Mouse (Mus musculus) spleen, postnatal 36 days (tissue): Measurements from ENCODE around the gene Man2a2.
"Not testable (repeated sequence)": the region's sequence is repeated elsewhere in the genome, so short reads cannot be mapped to it uniquely, and the experiment has no call there.

ENCODE experiments used
- DNase-seq, 2 experiments: peaks; one replicate each; pipeline ENCODE4 v3.0.0; 2022; ENCODE audit warnings: low spot score in 2 of 2, mixed read lengths in 1 of 2

Man2a2 gene

GRCm38 (mm10) chr7:80336932-80337331, 34.2 kb downstream of the Man2a2 start:
- no peak for DNase-seq

DNA sequence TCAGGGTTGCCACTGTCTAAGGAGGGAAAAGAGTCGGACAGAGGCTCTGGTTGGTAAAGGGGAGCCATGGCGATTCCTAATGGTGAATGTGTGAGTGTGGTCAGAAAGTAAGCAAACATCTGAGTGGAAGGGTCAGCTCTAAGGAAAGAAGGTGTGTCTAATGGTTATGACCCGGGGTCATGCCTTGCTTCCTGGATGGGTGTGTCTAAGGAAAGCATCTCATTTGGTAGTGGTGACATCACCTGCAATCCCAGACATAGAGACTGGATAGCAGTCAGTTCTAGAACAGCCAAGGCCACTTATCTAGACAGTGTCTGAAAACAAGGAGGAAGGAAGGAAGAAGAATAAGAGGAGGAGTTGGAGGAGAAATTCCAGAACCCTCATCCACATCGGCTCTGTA, 36.3 kb downstream of the Man2a2 start:
- no peak for DNase-seq

- no peak for DNase-seq
These were observed 39.7 kb downstream of the Man2a2 start for GRCm38 (mm10) chr7:80331433-80331832.

GRCm38 (mm10) chr7:80330278-80330677, 40.9 kb downstream of the Man2a2 start:
- no peak for DNase-seq

DNA sequence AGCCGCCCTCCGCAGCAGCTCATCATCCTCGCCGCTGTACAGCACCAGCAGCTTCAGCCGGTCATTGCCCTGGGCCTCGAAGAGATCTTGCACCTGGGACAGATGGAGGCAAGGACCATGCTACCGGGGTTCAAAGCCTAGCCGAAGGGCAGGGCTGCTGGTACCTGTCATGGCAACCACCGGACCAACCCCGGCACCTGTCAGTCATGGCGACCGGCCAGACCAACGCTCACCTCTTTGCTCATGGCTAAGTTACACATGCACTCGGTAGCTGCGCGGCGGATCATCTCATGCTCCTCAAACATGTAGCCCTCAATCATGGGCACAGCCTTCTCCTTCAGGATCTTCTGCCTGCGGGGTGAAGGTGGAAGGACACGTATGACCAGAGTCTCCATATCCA, 45.1 kb downstream of the Man2a2 start:
- DNase-seq = no peak

- DNase-seq = no peak
These were observed 45.8 kb downstream of the Man2a2 start for GRCm38 (mm10) chr7:80325292-80325868.

GRCm38 (mm10) chr7:80324816-80325119, 46.4 kb downstream of the Man2a2 start:
- not testable (repeated sequence) for DNase-seq

- peak; percentile 90 to 91 for DNase-seq
These were observed 46.9 kb downstream of the Man2a2 start, which contains the start of gene Rccd1 for GRCm38 (mm10) chr7:80324043-80324815. TSS of gene Rccd1 (minus strand) at chr7:80324454.

- no peak for DNase-seq
These were observed 47.8 kb downstream of the Man2a2 start for GRCm38 (mm10) chr7:80323336-80323735.

GRCm38 (mm10) chr7:80319846-80320496, 51.2 kb downstream of the Man2a2 start:
- no peak for DNase-seq

- no peak for DNase-seq
These were observed 52.5 kb downstream of the Man2a2 start for GRCm38 (mm10) chr7:80318670-80319069.

DNA sequence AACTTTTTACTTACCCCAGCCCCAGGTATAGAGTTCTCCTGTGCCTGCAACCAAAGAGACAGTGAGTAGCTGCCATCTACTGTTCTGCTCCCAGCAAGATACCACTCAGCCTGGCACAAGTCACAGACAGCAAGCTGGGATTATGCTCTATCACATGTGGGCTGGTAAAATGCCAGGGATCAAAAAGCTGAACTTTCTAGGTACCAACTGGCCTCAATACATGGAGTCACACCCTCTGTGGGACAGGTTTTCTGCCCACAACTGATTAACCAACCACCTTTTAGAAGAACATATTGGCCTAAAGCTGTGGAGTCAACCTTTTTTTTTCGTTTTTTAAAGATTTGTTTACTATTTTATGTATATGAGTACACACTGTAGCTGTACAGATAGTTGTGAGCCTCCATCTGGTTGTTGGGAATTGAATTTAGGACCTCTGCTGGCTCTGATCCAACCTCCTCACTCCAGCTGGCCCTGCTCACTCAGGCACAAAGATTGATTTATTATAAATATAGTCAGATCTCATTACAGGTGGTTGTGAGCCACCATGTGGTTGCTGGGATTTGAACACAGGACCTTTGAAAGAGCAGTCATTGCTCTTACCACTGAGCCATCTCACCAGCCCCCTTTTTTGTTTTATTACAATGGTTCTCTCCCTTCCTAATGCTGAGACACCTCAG, 53.6 kb downstream of the Man2a2 start:
- no peak for DNase-seq

DNA sequence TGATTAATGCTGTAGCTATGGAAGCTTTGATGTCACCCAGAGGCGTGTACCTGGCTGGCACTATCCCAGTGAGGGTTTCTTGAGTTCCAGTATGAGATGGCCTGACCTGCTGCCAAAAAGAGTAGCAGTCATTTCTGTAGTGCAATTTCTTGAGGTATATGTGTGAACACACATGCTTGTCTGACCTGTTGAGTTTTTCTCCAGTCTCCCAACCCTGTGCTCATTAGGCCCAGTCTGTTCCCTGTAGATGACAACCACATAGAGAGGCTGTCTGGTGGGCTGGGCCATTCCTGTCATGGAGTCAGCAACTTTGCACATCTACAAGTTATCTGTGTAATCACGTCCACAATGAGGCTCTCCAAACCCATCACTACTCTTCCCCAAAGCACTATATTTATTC, 55.4 kb downstream of the Man2a2 start:
- no peak for DNase-seq

- no peak for DNase-seq
These were observed 60.4 kb downstream of the Man2a2 start for GRCm38 (mm10) chr7:80310771-80311170.

DNA sequence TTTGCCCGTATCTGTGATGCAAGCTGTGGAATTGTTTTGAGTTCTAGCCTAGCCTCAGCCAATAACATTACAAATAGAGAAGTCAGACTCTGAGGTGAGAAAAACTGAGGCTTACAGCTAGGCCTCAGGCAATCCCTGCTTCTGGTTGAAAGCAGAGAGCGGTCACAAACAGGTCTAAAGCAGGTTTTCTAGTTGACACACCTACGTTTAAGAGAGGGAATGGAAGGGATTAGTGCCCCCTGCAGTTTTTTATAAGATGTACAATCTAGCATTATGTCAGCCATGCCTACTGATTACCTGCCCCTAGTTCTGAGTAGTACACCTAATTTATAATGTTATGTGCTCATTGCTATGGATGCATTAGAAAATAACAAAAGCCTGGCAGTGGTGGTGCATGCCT, 63.4 kb downstream of the Man2a2 start:
- no peak for DNase-seq

DNA sequence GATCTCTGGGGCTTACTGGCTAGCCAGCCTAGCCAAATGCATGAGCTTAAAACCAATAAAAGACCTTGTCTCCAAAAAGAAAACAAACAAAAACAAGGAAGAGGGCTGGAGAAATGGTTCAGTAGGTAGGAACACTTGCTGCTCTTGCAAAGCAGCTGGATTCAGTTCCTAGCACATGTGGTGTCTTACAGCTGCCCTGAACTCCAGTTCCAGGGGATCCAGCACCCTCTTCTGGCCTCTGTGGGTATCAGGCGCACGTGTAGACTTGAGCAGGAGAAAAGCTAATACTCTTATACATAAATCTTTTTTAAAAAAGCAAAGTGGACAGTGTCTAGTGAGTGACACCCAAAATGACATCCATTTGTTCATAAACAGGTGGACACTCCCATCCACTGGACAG, 69.7 kb downstream of the Man2a2 start:
- DNase-seq = no peak

DNA sequence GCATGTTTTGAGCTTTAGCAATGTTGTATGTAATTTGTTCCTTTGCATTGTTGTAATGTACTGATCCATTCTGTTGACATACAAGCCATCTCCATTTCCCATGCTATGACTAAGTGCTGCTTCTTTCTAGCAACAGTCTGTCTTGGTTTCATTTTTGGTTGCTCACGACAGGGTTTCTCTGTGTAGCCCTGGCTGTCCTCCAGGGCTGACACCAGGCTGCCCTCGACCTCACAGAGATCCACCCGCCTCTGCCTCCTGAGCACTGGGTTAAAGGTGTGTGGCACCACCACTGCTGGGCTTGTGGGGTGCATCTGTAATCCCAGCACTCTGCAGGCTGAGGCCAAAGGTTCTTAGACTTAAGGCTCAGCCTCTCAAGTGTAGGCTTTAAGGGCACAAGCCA, 71.6 kb downstream of the Man2a2 start:
- no peak for DNase-seq
